Mouse (Mus musculus): ENCODE measurements around the gene Lrrc55. TPM values are rescaled to one million over a fixed set of nuclear protein-coding genes. Genes with fewer than 3 reads are reported as not detected.

The Lrrc55 gene
- total RNA-seq, 2 experiments from 2014 or later = not detected

DNA sequence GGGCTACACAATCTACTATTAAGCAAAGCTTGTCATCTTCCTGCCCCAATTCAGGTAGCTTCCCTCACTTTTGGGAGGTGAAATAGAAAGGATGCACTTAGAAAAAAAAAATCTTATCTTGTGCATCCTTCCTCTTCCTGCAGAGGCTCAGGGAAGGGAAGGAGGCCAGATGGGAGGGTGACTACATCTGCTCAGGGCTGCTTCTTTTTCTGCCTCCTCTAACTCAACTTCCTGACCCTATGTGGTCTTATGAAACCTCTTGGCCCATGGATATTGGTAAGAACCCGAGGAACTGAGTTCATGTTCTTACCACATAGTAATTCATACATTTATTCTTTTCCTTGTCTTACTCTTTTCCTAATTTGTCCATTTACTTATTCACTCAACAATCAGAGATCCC, 61.9 kb downstream of the Lrrc55 start:
- ATAC-seq (replicated peaks; ENCODE audit: poor library complexity) = peak; percentile 56

DNA sequence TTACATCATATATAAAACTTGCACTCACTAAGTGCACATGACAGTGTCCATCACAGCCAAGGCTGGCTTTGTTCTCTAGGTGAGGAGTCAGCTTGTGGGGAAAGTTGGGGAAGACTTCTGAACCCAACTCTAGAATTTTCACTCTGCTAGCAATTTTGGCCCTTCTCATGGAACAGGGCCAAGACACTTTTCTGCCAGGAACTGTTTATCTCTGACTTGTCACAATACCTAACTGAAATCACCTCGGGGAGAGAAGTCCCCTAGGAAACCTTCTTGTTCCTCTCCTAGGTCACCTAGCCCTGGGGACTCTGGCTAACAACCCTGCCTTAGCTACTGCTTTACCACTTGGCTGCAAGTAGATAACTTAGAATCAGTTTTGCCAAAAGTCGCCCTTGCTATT, 64.8 kb downstream of the Lrrc55 start:
- 0 out of 2 replicates have a peak, but pooled peaks have one; percentile 1 for ATAC-seq (replicated peaks; ENCODE audit: poor library complexity)

DNA sequence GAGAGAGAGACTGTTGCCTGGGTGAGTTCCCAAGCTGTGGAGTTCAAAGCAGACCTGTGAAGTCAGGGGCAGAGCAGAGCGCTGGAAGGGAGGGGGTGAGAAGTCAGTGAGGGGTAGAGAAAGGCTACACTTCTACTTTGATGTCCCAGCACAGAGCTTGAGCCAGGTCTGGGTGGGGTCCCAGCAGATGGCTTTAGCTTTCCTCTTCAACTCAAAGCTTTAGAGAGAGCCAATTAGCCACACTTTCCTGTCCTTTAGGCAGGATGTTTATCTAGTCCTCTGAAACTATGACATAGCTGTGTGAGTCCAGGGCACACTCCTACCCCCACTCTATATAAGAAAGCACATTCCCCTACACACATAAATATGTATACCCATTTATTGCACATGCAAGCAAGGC, 65.3 kb downstream of the Lrrc55 start:
- no peak for ATAC-seq (replicated peaks; ENCODE audit: poor library complexity)

DNA sequence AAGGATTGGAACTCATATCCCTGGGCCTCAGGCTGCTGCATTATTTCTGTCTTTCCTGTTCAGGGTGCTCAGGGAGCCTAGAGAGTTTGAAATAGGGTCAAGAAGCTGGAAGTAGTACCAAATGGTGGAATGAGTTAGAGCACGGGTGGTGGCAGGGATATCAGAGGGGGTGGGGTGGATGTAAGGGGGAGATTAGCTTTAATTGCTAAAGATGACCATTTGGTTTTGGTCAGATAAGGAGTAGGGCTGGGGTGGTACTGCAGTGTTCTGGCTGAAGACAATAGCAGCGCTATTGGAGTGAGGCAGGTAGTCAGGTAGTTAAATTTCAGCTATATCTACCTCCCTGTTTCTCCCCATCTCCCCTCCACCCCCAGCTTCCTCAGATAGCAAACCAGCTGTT, 65.8 kb downstream of the Lrrc55 start:
- peak; percentile 49 for ATAC-seq (replicated peaks; ENCODE audit: poor library complexity)

DNA sequence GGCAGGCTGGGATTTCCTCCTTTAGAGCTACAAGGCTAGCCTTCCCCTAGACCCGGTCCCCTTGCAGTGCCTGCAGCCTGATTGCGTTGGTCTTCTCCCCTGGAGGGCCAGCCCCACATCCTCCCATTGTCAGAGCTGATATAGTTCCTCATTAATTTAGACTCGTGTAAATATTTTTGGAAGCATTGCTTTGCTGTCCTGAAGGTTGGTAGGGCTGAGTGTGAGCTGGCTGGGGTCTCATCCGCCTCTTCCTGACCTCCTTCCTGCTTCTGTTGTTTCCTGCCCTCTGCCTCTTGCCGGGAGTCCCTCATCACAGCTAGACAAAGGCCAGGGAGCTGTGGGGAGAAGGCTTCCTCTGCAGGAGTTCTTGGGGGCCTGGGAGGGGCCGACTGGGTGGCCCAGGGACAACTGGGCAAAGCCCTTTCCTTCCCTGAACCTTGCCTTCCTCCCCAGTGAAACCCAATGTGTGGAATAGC, 67.5 kb downstream of the Lrrc55 start:
- ATAC-seq (replicated peaks; ENCODE audit: poor library complexity) = peak; percentile 40

DNA sequence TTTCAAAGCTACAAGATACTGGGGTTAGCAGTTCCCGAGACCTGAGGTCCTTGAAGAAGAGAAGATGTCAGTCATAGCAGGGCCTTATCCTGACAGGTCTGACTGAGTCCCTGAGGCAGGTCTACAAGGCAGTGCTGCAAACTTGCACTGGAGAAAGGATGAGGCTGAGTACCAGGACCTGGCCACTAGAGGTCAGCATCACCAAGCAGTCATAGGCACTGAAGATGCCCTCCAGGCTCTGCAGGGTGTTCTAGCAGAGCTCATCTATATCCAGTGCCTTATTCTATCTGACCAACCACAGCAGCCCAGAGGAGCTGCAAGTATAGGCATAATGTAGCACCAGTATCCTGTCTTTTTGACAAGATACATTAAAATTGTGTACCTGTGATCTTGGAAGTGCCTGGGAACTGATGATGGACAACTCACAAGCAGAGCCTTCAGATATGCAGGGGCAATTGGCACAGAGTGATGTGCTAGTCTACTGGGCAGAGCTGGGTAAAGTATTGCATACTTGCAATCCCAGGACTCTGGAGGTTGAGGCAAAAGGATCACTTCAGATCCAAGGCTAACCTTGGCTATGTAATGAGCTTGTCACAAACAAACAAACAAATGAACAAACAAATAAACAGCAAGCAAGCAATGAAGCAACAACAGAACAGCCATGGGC, 73.0 kb downstream of the Lrrc55 start:
- peak; percentile 96 for ATAC-seq (replicated peaks; ENCODE audit: poor library complexity)

DNA sequence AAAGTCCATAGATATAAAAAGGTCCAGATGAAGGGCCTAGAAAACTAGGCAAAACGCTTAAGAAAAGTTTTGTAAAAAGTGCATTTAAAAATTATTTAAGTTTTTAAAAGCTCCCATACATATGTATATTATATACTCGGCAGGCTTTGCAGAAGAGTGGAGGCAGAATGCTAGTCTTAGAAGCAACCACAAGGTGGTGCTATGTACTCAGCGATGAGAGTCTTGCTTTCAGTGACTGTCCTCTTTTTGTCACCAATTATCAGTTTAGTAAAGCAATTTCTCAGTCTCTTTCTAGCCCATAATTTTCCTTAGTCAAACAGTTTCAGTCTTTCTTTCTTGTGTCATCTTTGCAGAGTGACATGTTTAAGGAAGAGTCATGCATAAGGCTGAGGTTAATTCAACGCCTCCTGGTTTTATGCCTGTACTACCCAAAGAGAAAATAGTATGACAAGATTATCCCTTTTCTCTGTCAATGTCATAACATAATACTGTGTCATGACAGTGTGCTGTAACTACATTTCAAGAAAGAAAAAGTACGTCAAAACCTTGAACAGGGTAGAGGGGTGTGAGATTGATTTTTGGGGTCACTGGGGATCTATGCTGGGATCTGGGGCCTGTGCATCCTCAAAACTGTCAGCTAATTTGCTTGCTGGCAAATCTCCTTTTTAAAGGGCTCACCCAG, 73.7 kb downstream of the Lrrc55 start:
- ATAC-seq (replicated peaks; ENCODE audit: poor library complexity) = peak; percentile 96

Other genes with a start within 250 kb of the Lrrc55 start
- 43.2 and 74.2 TPM in 2 replicates for gene Prg2, start 216.7 kb downstream of the Lrrc55 start, total RNA-seq (2015)
- gene Prg2, start 216.7 kb downstream of the Lrrc55 start, total RNA-seq (2017) = 135 and 270 TPM in 2 replicates
- gene Prg3, start 209.0 kb downstream of the Lrrc55 start, total RNA-seq (2015) = 8.4 and 12.8 TPM in 2 replicates
- gene Prg3, start 209.0 kb downstream of the Lrrc55 start, total RNA-seq (2017) = 15.9 and 16.4 TPM in 2 replicates
- 145 and 175 TPM in 2 replicates for gene Ssrp1, start 160.0 kb downstream of the Lrrc55 start, total RNA-seq (2015)
- gene Ssrp1, start 160.0 kb downstream of the Lrrc55 start, total RNA-seq (2017) = 390 and 507 TPM in 2 replicates
- gene P2rx3, start 159.7 kb downstream of the Lrrc55 start, total RNA-seq (2015) = 1.5 and 2.5 TPM in 2 replicates
- gene P2rx3, start 159.7 kb downstream of the Lrrc55 start, total RNA-seq (2017) = 0.46 TPM in 1 of 2 replicates, not detected in the other
- 0.59 and 0.85 TPM in 2 replicates for gene Tnks1bp1, start 149.2 kb downstream of the Lrrc55 start, total RNA-seq (2015)
- 1.6 and 4.7 TPM in 2 replicates for gene Tnks1bp1, start 149.2 kb downstream of the Lrrc55 start, total RNA-seq (2017)
- 0.02 and 0.05 TPM in 2 replicates for gene Aplnr, start 61.0 kb downstream of the Lrrc55 start, total RNA-seq (2015)
- 0.12 TPM in 1 of 2 replicates, not detected in the other for gene Aplnr, start 61.0 kb downstream of the Lrrc55 start, total RNA-seq (2017)
- gene Olfr987, start 142.1 kb upstream of the Lrrc55 start, total RNA-seq (2015) = not detected in 2 replicates
- gene Olfr987, start 142.1 kb upstream of the Lrrc55 start, total RNA-seq (2017) = not detected in 2 replicates
- gene Olfr988, start 166.0 kb upstream of the Lrrc55 start, total RNA-seq (2015) = not detected in 2 replicates
- not detected in 2 replicates for gene Olfr988, start 166.0 kb upstream of the Lrrc55 start, total RNA-seq (2017)
- not detected in 2 replicates for gene Olfr992, start 212.3 kb upstream of the Lrrc55 start, total RNA-seq (2015)
- not detected in 2 replicates for gene Olfr992, start 212.3 kb upstream of the Lrrc55 start, total RNA-seq (2017)
- gene Olfr993, start 217.7 kb upstream of the Lrrc55 start, total RNA-seq (2015) = not detected in 2 replicates
- gene Olfr993, start 217.7 kb upstream of the Lrrc55 start, total RNA-seq (2017) = not detected in 2 replicates
- gene Olfr994, start 239.3 kb upstream of the Lrrc55 start, total RNA-seq (2015) = not detected in 2 replicates
- not detected in 2 replicates for gene Olfr994, start 239.3 kb upstream of the Lrrc55 start, total RNA-seq (2017)
- gene Olfr995, start 246.4 kb upstream of the Lrrc55 start, total RNA-seq (2015) = not detected in 2 replicates
- gene Olfr995, start 246.4 kb upstream of the Lrrc55 start, total RNA-seq (2017) = not detected in 2 replicates

Measured in megakaryocyte progenitor cell, adult 5-6 weeks (primary cell).